Mouse (Mus musculus): ENCODE data around the gene B230118H07Rik. TPM values are rescaled to one million over a fixed set of nuclear protein-coding genes. Genes with fewer than 3 reads are reported as not detected.

B230118H07Rik gene
- 86.8 and 98.7 TPM in 2 replicates for total RNA-seq (2017)

DNA sequence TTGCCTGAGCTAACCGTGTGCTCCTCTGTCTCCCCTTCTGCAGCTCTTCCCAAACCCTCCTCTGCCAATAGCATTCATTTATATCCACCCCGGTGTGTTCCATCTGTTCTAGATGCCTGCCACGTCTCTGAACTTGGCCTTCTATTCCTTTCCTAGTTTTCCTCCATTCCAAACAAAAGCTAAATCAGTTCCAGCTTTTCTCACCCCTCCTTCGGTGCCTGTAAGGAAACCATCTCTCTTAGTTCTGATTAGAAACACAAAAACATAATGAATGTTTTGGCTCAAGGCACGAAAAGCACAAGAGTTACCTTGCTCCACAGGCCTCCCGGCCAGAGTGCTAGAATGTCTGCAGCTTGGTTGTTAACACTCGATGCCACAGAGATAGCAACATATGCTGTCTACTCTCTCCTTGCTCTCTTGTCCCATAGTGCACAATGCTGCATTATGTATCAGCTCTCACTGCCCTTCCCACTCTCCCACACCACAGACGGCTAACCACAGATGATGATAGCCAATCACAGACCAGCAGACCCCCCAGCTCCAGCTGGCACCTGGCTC lies at the start of gene B230118H07Rik, which contains the start of gene Rag1:
Gene B230118H07Rik (minus strand): TSS at position 419 of the 558 bp plus-strand sequence.
Gene Rag1 (minus strand): TSS at position 388 of the 558 bp plus-strand sequence.
- ATAC-seq (replicated peaks; ENCODE audit: low read depth, poor library complexity, severe bottlenecking), result peak; percentile 64

DNA sequence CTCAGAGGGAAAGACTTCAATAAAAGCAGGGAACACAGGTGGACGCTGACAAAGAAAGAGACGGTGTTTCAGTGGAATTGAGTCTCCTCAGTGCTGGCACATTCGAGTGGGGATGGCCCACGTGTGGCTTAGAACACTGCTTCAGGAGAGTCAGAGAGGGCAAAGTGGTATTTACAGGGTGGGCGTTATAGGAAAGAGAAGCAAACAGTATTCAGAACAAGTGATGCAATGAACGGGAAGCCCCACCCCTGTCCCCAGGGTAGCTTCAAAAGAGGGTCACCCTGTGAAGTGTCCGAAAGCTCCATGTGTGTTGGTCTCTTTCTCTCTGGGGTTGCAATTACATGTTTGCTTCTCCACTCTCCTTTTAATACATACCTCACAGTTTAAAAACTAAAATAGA lies 46.3 kb upstream of the B230118H07Rik start:
- no peak for ATAC-seq (replicated peaks; ENCODE audit: low read depth, poor library complexity, severe bottlenecking)

DNA sequence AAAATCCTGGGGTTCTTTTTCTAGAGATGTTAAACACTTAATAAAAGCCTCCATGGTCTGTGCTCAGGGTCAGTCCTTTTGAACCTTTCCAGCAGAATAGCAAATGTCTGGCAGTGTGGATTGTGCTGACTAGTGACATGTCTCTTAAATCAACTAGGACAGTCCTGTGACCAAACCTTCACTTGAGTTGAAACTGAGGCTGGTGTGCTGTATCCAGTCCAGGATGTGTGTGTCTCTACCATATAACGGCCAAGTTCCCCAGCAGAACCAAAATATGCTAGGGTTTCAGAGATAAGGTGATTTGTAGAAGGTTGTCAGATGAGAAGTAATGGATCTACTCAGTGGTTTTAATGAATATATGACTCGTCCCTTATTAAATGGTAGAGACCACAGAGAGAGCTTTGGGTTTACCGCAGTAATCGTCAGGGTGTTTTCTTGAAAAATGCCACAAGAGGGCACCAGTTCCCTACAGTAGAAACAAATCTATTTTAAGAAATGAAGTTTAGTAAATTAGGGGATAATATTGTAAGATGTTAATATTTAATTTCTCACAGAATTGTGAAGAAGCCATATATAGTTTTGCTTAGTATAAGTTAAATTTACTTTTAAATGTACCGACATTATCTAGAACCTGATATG lies 44.4 kb upstream of the B230118H07Rik start:
- peak; percentile 74 for ATAC-seq (replicated peaks; ENCODE audit: low read depth, poor library complexity, severe bottlenecking)

DNA sequence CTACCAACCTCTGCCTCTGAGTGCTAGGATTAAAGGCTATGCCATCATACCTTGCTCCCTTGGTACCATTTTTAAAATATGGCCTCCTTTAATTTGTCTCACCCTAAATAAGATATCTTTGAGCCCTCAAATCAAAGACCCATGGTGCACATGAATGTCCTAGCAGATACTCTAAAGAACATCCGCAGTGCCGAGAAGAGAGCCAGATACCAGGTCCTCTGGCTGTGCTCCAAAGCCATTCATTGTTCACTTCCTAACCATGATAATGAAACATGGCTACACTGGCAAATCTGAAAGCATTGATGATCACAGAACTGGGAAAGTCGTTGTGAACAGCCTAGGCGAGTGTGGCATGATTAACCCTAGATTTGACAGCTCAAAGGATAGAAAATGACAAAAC lies 43.7 kb upstream of the B230118H07Rik start:
- ATAC-seq (replicated peaks; ENCODE audit: low read depth, poor library complexity, severe bottlenecking), result no peak

DNA sequence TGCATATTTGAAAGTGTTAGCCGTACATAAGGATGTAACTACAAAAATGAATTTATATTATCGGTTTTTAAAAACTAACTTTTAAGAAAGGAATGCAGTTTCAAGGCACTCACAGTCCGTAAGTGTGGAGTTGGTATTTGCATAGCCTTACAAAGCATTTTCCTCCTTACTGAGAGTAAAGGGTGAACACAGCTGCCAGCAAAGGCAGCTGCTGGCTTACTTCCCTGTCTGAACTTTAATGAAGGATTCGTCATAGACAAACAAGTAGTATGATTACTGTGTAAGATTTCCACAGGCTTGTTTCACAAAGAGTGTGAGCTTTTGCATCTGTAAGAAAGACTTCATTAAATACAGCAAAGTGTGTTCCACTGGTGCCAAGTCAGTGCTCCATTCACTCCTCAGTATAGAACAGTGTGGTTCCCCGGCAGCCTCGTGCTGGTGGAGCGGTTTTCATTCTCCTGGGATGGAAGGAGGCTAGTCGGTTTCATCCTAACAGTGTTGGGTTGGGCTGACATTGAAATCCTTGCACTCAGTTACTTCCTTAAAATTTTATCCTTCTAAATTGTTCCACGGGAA lies 41.0 kb upstream of the B230118H07Rik start:
- ATAC-seq (replicated peaks; ENCODE audit: low read depth, poor library complexity, severe bottlenecking), result no peak

DNA sequence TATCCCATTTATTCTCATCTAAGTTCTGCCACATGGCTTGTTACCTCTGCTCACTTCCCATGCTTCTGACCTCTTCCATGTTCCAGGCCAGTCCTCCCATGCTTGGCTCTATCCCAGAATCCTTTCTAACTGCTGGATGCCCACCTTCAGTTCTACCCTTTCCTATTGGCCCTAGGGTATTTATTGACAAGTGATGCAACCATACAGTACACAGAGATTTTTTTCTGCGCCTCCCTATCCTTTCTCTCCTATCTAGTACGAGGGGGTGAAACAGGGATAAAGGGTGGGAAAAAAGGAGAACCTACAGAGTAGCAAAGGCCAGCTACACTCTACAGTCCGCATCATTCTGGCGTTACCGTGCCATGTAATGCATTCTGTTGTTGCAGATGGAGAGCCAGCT lies 38.7 kb upstream of the B230118H07Rik start:
- no peak for ATAC-seq (replicated peaks; ENCODE audit: low read depth, poor library complexity, severe bottlenecking)

DNA sequence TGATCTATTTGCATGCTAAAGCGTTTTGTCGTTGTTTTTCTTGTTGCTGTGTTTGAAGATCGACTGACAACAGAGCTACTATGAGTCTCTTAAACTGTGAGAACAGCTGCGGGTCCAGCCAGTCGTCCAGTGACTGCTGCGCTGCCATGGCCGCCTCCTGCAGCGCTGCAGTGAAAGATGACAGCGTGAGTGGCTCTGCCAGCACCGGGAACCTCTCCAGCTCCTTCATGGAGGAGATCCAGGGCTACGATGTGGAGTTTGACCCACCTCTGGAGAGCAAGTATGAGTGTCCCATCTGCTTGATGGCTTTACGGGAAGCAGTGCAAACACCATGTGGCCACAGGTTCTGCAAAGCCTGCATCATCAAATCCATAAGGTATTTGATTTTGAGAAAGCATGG lies 35.1 kb upstream of the B230118H07Rik start:
- no peak for ATAC-seq (replicated peaks; ENCODE audit: low read depth, poor library complexity, severe bottlenecking)

DNA sequence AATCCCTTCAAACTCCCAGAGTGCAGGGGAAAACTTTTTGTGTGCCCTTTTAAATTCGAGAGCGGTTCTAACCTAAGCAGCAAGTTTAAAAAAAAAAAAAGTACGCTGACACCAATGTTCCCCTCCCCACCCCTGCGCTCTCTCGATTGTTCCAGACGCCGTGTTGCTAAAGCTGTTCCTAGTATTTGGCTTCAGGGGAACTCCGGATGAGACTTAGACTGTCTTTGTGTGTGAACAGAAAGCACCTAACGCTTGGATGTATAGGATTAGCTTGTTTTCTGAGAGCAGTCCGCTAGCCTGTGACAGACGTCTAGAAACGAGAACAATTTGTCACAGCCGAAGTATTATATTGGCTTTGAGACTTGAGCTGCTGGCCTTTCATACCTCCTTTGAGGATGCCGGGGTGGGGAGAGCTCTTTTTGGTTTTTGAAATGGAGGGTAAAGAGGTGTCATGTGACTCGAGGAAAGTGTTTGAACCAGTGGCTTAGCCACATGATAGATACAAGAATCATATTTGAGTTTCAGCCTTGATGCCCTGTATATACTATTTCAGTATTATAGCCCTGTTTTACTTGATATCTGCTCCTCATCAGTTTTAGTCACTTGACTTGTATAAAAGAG lies 29.9 kb upstream of the B230118H07Rik start:
- ATAC-seq (replicated peaks; ENCODE audit: low read depth, poor library complexity, severe bottlenecking), result peak; percentile 26; the same call in 1 of the 2 replicates

DNA sequence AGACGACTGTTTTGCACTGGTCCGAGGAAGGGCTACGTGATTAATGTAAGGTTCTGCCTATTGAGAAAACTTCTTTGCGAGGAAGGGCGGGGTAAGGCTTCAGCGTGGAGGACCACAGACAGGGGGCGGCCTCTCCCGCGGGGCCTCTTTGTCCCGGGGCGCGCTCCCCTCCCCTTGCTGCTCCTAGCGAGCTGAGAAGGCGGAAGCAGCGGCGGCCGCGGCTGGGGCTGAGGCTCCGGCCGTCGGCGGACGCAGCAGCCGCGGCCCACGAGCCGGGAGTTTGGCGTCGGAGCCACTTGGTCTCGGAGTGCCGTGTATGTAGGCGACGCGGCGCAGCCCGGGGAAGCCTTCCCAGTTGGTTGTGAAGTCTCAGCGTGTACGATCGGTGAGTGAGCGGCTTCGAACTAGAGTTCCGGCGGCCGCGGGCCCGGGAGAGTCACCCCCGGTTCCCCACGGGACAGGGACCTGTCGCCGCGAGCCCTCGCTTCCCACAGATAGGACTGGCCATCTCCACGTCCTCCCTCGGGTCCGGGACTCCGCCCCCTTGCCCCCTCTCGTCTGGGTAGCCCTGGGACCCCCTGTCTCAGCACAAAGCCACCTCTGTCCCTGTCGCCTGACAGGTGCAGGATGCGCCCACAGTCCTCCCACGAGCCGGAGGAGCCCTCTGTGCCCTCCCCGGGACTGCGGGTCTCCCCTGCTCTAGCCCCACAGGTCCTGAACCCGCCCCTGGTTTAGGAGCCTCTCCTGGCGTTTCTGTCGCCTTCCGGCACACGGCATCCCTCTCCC lies 29.1 kb upstream of the B230118H07Rik start, which contains the start of gene Traf6:
Gene Traf6 (plus strand): TSS at position 194 of the 786 bp plus-strand sequence.
- ATAC-seq (replicated peaks; ENCODE audit: low read depth, poor library complexity, severe bottlenecking), result peak; percentile 98

DNA sequence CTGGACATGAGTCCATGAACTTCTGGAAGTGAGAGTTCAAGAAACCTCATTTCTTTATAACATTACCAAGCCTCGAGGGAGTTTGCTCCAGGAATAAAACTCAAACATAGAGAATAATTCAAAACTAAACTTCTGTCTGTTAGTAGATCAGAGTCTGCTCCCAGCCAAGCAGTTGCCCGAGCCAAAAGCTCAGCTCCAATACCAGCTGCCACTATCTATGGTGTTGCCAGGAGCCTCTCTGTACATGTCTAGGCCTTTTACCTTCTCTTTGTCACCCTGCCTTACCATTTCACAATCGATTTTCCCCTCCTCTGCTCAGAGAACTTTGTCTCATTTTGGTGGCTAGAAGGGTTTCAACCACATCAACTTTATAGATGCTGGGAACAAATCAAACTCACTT lies 24.2 kb upstream of the B230118H07Rik start:
- ATAC-seq (replicated peaks; ENCODE audit: low read depth, poor library complexity, severe bottlenecking), result no peak

DNA sequence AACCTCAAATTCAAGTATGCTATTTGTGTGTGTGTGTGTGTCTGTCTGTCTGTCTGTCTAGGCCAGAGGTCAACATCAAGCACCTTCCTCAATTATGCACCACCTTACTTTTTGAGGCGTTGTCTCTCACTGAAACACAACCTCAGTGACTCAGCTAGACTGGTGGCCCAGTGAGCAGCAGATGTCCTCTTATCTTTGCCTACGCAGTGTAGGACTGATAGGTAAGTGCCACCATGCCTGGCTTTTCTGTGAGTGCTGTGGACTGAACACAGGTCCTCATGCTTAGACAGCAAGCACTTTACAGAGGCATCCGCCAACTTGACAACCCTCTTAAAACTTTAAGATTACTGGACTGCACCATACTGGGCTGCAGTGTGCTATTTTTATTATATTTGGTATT lies 19.4 kb upstream of the B230118H07Rik start:
- ATAC-seq (replicated peaks; ENCODE audit: low read depth, poor library complexity, severe bottlenecking), result no peak

DNA sequence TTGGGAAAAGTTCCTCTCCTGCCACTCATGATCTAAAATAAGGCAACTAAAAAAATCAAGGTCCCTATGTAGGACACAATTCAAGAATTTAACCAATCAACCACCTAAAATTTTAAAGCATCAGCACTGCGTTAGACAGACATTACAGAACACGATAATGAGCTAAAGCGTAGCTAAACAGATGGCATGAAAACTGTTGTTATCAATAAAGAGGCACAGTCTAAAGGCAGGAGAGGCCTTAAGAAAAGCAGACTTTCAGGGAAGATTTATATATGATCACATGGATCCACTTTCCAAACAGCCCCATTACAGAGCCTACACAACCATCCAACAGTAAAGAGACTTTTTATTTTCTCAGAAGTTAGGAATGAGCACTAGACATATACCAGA lies 16.4 kb upstream of the B230118H07Rik start:
- no peak for ATAC-seq (replicated peaks; ENCODE audit: low read depth, poor library complexity, severe bottlenecking)

DNA sequence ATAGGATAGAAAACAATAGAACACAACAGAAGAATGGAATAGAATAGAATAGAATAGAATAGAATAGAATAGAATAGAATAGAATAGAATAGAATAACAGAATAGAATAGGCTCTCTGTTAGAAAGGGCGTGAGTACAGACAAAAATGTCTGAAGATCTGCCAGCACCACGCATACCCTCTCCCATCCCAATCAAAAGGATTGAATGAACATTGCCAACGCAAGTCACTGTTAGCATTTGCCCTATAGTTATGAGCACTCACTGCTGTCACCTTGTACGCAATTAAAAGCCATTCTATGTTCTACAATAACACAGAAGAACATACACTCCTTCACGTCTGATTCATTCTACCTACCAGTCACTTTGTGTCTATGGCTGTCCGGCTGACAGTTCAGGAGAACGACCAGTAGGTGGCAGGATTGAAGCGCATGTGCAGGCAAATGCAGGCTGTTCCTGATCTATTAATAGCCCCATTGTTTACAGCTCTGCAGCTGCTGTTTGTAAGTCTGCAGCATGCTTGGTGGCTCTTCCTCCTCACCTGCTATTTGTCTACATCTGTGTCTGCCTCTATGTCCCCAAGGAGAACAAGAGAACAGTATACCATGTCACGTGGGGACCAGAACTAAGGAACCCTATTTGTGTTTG lies 15.8 kb upstream of the B230118H07Rik start:
- ATAC-seq (replicated peaks; ENCODE audit: low read depth, poor library complexity, severe bottlenecking), result peak; percentile 99

DNA sequence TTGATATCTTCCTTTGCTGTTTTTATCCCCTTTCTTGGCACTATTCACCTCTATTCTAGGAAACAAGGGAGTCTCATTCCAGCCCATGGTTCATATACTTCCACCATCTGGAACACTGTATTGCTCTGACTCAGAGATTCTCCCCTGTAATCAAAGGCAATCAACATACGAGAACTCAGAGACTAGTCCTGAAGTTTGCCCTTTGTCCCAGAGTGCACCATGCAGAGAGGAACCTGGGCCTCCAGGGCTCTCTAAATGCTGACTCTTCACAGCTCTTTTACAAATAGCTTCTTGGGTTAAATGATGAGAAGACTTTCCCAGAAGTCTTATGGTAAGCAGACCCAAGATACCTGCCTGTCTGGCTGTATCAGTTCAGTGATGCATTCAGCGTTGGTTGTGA lies 11.2 kb upstream of the B230118H07Rik start:
- no peak for ATAC-seq (replicated peaks; ENCODE audit: low read depth, poor library complexity, severe bottlenecking)

DNA sequence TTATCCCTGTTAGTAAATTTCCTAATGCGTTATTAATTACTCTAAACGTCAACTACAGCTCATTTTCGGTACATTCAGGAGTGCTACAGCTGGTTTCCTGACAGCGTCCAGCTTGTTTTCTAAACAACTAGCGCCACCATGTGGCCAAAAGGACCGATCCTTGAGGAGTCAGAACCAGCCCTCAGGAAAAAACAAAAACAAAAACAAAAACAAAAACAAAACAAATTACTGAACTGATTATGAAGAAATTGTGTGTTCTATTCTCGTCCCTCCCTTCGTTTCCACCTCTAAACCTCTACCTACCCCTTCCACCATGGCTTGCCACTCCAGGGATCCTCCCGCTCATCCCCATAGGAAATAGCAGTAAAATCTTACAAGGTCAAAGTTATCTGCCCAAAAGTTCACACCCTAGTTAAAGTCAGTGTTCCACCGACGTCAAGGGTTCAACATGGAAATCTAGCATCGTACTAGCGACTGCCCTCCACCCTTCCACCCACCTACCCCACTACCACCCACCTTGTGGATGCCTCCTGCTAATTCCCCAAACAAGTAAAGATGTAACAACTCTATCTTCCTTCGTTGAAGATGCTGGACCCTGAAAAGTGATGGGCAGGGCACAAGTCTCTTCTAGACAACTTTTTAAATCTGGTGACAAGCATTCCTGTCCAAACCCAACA lies 3.7 kb upstream of the B230118H07Rik start:
- peak; percentile 76 for ATAC-seq (replicated peaks; ENCODE audit: low read depth, poor library complexity, severe bottlenecking)

DNA sequence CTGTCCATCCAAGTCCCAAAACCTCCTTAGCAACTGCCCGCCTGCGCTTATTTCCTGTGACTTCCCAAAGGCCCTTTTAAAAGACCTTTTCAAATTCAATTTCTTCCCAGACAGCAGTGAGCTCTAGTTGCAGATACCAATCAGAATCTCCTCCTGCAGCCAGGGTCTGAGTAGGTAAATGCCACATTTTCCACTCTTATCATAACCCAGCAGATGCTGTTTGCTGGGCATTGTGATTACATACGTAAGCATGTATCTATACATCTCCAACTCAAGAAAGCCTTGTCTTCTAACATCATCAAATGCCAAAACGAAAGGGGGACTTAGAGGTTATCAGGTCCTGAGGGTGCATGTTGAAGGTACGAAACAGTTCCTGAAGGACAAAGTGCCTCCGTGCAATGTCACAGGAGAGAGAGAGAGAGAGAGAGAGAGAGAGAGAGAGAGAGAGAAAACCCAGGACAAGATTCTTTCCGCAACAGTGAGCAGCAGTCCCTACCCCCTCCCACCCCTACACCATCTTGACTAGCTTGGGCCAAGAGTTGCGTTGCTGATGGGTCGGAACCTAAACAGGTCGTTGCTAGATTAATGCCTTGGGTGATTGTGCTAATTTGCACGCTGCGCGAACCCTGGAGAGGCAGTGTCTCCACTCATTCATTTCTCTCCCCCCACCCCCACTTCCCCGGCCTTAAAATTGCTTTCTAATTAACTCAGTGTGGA lies 3.0 kb upstream of the B230118H07Rik start:
- no peak; the same call in 1 of the 2 replicates for ATAC-seq (replicated peaks; ENCODE audit: low read depth, poor library complexity, severe bottlenecking)

DNA sequence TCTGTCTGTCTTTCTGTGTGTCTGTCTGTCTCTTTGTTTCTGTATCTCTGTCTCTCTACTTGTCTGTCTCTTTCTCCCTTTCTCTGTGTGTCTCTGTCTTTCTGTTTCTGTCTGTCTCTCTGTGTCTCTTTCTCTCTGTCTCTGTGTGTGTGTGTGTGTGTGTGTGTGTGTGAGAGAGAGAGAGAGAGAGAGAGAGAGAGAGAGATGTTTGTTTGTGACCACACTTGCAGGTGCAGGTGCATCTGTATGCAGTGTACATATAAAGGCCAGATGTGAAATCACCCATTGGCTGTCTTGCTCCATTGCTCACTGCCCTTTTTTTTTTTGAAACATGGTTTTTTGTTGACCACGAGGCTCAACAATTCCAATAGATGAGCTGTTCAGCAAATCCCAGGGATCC lies 1.1 kb upstream of the B230118H07Rik start:
- no peak for ATAC-seq (replicated peaks; ENCODE audit: low read depth, poor library complexity, severe bottlenecking)

DNA sequence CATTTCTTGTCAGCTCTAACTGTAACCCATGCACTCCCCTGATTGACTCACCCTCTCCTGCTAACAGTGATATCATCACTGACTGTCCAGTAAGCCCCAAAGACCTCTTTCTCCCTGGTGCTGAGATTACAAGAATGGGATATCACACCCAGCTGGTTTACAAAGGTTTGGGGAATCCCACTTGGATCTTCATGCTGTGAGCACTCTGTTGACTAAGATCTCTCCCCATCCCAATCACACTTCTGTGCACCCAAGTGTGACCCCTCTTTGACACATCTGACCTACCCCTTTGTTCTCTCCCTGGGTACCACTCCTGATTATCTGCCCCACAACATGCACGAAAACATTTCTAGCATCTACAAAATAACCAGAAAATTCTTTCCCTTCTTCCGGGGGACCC lies 971 bp downstream of the B230118H07Rik start:
- no peak for ATAC-seq (replicated peaks; ENCODE audit: low read depth, poor library complexity, severe bottlenecking)

DNA sequence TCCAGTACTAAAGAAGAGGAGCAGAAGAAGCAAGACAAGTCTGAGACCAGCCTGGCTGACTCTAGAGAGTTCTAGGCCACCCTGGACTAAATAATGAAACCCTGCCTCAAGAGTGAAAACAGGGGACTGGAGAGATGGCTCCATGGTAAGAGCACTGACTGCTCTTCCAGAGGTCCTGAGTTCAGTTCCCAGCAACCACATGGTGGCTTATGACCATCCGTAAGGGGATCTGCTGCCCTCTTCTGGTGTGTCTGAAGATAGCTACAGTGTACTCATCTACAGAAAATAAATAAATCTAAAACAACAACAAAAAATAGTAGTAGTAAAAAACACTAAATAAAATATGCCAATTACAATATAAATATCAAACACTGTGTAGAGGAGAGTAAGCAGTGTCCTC lies 3.5 kb downstream of the B230118H07Rik start:
- ATAC-seq (replicated peaks; ENCODE audit: low read depth, poor library complexity, severe bottlenecking), result no peak
